Mouse (Mus musculus): ENCODE measurements around the gene Dhx16.
A peak's percentile ranks its signal among the peaks of the same experiment; 100 is the strongest.

Gene Dhx16

DNA sequence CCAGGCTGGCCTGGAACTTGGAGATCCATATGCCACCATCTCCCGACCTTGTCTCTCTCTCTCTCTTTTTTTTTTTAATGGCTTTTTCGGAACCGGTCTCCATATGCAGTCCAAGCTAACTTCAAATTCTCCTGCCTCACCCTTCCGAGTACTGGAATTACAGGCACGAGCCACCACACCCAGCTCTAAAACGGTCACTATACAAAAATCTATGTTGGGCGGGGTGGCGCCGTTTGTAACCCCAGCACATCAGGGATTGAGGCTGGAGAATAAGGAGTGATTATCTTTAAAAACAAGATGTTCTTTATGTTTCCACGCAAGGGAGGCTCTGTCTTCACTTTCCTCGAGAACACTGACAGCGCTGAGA lies 18.8 kb upstream of the Dhx16 start:
- no peak for DNase-seq

DNA sequence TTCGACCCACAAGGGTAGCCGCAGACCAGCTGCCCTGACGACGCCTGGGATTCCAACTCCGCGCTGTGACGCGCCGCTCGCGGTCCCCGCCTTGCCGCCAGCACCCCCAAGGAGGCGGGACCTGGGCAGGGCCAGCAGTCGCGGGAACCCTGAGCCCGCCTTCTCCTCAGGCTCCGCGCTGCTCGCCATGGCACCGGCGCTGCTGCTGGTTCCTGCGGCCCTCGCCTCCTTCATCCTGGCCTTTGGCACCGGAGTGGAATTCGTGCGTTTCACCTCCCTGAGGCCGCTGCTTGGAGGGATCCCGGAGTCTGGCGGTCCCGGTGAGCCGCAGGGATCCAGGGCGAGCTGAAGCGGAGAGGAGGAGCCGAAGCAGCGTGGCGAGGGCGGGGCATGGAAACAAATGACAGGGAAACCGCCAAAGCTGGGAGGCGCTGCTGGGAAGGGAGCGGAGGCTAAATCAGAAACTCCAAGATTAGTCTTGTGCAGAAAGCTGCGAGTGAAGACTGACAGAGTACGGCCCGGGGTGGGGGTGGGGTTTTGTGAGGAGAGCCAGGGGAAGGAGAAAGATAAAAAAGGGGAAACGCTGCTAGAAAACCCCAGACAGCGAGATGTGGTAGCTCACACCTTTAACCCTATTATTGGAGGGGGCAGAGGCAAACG lies 18.3 kb upstream of the Dhx16 start, which contains the start of gene Nrm:
Gene Nrm, plus strand, starts transcription at position 121 of the 660 bp plus-strand sequence.
- DNase-seq: peak; percentile 89

DNA sequence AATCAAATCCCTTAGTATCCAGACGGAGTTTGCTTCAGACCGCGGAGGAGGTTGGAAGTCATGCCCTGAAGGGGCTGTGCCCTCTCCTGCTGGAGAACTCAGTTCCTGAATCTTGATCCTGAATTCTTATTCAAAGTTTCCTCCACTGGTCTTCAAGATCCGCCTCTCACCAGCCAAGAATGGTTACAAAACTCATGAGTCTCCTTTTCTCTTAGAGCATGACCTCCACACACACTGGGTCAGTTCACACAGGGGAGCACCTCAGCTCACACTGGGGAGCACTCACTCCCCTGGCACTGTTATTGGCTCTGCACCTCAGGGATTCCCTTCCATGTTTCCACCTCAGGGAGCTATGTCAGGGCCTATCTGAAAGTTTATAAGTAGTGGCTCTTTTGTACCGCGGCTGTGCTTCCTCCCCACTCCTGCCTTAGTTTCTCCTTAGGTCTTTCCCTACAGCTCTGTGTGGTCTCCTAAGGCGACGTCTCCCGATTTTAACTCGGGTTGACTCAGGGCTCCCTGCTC lies 14.7 kb upstream of the Dhx16 start:
- no peak for DNase-seq

DNA sequence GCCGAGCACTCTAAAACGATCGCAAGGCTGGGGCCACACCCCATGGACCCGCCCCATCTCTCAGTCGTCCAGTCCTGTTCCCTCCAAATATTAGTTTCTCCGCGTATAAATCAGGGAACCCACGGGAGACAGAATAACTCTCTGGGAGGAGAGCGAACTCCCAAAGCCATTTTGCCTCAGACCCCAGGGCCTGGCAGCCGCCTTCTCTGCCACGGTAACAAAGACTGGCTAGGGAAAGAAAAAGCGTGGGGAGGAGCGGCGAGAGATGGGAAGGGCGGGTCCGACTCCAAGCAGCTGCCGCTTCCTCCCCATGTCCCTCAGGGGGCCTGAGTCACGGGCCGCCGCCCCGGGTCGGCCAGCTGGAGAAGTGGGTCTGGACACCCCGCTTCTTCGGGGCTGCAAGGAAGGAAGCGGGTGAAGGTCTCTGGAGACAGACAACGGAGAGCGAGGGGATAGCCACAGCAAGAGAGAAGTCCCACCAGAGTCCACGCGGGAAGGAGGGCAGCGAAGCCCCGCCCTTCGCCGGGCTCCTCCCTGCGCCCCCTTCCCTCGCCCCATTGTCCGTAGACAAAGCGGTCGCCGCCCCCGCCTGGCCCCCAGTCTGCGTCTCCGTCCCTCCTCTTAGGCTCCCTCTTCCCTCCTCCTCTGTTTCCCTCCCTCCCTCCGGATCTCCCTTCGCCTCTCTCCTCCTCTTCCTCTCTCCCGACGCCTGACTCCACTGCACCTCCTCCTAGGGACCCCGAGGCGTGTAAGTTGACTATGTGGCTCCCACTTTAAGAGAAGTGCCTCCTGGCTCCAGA lies 13.9 kb upstream of the Dhx16 start, which contains the start of gene Ppp1r18:
Gene Ppp1r18, plus strand, starts transcription at position 113 of the 800 bp plus-strand sequence.
- peak; percentile 67 for DNase-seq

DNA sequence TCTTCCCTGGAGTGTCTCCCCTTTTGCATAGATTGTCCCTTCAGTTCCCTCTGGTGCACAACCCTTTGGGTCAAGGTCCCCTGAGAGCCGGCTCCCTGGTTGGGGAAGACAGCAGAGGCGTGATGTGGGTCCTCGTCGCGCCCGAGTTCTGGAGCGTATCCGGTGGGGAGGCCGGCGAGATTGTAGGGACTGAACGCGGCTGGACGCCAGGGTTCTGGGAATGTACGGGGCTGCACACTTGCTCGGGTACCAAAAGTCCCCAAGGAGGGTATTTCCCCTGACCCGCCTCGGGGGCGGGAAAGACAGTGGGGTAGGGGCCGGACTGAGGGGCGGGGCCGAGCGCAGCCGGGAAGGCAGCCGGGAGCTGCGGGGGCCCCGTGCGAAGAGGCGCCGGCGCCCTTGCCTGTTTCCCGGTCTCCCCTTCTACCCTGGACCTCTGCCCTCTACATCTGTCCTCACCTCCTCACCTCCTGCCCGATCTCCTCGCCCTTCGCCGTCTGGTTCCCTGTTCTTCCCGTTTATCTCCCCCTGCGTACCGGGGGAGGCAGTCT lies 13.3 kb upstream of the Dhx16 start:
- DNase-seq: peak; percentile 61

DNA sequence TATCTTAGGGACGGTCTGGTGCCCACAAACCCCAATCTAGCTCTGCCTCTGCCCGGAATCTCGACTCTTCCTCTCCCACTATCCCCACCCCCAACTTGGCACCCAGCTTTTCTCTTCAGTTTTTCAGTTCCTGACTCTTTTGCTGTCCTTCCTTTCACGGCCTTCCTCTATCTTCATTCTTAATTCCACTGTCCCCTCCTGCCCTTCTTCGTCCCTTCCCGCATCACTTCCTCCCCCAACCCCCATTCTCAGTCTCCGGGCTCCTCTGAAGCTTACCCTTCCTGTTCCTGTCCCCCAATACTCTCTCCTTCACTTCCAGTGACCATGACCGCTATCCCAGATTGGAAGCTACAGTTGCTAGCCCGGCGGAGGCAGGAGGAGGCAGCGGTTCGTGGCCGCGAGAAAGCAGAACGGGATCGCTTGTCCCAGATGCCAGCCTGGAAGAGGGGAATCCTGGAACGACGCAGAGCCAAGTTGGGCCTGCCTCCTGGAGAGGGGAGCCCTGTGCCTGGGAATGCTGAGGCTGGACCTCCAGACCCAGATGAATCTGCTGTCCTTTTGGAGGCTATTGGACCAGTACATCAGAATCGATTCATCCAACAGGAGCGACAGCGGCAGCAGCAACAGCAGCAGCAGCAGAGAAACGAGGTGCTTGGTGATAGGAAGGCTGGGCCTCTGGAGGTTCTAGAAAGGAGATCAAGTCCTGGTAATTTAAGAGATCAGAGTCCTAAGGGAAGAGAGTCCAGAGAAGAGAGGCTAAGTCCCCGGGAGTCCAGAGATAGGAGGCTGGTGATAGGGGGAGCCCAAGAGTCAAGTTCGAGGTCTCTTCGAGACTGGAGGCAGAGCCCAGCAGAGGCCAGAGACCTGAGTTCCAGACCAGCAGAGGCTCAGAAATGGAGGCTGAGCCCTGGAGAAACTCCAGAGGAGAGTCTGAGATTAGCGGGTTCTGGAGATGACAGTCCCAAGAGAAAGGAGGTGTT lies 12.4 kb upstream of the Dhx16 start:
- peak; percentile 40 for DNase-seq

- peak; percentile 26 for DNase-seq
Measured at GRCm38 (mm10) chr17:35868165-35868820, 11.3 kb upstream of the Dhx16 start.

GRCm38 (mm10) chr17:35868961-35869345 lies 10.7 kb upstream of the Dhx16 start:
- DNase-seq: no peak

DNA sequence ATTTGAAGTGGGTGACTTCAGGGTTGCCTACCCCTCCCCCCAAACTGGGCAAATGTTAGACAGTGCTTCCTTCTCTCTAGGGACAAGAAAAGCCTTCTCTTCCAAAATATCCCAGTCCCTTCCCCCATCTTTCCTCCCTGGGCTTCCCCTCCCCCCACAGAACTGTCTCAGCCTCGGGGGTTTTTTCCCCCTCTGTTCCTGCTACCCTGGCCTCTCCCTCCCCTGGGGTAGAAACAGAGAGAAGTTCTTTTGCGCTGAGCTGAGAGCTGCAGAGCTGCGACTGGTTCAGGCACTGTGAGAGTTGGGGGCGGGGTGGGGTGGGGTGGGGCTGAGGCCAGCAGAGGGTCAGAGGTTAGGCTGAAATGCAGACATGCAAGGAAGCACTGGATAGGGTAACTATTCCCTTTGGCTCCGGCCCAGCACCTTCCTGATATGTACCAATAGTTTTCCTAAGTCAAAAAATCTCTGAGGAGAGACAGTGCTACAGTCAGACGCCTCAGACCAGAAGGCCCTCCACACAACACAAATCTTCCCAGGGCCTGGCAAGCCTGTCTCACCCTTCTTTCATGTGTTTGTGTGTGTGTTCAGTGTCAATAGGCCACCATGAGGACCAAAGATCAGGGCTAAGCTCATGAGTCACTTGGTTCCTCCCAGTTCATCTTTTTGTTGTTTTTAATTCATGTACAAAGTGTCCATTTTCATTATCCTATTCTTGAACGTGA lies 10.1 kb upstream of the Dhx16 start:
- peak; percentile 57 for DNase-seq

- DNase-seq: peak; percentile 62
Measured at GRCm38 (mm10) chr17:35870151-35870883, 9.3 kb upstream of the Dhx16 start.

DNA sequence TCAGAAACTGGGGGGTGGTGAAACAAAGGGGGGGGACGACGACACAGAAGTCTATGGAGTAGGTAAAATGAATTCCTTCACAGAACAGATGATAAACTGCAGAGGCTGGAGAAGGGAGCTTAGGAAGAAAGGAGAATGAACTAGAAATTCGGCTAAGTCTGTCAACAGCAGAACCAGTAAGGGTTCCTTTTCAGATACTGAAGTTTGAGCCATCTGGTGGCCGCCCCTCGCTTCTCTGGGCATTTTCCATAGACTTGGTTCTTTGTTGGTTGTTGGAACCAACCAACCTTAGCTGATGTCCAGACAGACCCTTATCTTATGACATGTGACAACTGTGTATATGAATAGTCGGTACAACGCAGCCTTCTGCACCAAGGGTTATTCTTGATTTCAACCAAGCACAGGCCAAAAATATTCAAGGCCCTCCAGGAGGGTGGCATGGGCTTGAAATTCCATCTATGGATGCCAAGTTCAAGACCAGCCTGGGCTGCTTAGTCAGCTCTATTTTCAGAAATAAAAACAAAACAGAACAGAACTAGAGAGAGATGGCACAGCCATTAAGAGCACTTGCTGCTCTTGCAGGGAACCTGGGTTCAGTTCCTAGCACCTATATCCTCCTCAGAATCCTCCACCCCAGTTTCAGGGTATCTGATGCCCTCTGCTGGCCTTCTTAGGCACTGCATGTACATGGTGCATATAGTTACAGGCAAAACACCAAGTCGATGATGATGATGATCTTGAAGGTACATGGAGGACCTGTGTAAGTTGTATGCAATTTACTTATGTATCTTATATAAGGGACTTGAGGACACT lies 8.5 kb upstream of the Dhx16 start:
- DNase-seq: peak; percentile 45

DNA sequence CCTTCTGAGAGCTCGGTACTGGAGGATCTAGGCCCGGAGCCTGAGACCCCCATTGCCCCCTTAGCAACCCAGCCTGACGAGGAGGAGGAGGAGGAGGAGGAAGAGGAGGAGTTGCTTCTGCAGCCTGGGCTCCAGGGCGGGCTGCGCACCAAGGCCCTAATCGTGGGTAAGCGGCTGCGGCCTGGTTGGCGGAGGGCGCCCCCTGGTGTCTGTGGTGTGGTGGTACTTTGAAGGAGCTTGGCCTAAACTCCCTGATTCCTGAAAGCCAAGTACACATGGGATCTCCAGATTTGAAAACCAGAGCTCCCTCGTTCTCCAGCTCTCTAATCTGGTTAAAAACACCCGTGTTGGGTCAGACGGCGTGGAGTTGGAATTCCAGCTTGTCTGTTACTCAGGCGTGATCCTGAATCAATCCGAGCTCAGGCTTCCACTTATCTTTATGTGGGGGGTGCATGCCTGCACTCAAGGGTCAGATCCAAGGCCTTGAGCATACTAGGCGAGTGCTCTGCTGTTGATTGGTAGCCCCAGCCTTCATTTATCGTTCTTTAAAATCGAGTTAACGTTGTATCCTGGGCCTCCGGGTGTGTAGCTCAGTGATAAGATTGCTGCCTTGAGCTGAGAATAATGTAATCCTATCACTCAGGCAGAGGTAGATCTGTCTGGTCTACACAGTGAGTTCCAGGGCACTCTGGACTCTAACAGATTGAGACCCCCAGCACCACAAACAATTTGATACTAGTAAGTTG lies 5.7 kb upstream of the Dhx16 start:
- peak; percentile 90 for DNase-seq

DNA sequence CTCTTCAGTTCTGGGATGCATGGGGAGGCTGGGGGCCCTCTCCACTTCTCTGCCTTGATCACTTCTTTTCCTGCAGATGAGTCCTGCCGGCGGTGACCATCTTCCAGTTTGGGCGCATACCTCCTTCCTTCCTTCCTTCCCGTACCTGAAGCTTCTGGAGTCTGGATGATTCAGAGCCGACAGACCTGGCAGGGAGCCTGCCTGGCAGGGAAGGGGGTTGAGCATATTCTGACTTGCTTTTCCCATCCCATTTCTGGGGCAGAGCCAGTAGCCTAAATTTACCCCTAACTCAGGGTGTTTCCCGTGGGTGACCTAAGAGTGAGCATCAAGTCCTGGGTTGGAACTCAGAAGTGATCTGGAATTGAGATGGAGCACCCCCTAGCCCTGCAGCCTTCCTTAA lies 4.9 kb upstream of the Dhx16 start:
- DNase-seq: no peak

DNA sequence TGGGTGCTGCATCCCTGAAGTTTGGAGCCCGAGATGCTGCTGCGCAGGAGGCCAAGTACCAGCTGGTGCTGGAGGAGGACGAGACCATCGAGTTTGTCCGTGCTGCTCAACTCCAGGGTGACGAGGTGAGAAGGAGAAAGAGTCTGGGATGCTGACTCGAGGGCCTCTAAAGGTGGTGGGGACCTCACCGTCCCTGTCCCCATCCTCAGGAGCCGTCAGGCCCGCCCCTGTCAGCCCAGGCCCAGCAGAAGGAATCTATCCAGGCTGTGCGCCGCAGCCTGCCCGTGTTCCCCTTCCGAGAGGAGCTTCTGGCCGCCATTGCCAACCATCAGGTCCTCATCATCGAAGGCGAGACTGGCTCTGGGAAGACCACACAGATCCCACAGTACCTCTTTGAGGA lies 3.3 kb downstream of the Dhx16 start:
- DNase-seq: no peak

DNA sequence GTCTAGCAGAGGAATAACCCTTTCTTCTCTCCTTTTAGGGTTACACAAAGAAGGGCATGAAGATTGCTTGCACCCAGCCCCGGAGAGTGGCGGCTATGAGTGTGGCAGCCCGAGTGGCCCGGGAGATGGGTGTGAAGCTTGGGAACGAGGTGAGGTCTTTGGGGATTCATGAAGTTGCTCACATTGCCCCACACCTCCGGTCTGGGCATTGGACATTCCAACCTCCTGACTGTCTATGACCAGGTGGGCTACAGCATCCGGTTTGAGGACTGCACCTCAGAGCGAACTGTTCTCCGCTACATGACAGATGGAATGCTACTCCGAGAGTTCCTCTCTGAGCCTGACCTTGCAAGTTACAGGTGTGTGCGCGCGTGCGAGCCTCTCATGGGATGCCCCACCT lies 4.2 kb downstream of the Dhx16 start:
- DNase-seq: no peak

- DNase-seq: no peak
Measured at GRCm38 (mm10) chr17:35887725-35888124, 8.1 kb downstream of the Dhx16 start.

DNA sequence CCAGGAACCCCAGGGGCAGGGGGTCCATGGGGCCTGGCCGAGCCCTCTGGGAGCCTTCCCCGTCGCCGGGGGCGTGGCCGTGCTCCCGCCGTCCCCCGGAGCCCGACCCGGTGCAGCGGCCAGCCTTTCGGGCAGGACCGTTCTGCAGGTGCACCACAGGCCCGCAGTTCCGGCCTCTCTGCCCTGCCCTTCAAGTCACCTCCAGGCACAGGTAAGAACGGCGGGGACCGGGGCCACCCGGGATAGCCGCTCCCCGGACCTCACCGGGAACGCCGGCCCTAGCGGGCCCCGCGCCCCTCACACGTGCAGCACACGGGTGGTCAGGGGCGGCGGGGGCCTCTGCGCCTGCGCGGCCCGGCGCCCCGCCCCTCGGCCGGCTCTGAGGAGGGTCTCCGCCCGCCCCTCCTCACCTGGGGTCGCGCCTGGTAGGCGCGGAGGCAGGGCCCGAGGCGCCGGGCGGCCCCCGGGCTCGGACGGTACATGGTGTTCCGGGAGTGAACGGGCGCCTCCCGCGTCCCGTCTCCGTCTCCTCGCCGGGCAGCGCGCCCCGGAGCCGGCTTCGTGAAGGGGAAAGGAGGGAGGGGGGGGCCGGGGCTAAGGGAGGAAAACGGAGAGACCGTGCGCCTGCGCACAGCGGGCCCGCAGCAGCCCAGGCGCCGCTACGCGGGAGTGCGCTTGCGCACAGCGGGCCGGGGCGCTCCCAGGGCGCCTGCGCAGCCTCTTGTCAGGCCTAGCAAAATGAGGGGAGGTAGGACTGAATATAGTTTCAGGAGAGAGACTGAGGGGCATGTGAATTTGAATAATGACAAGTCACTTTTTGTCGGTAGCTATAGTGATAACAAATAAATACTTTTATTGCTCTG lies 17.4 kb downstream of the Dhx16 start, which contains the start of gene 2310061I04Rik:
Gene 2310061I04Rik, minus strand, starts transcription at position 651 of the 863 bp plus-strand sequence.
- DNase-seq: peak; percentile 92
